Mouse (Mus musculus): ENCODE results near the gene Foxe1.

GRCm38 (mm10) chr4:46389612-46390341, 46.4 kb downstream of the Foxe1 start:
- TF ChIP-seq CTCF (IDR thresholded peaks at IDR 0.05; ENCODE audit: control insufficient read depth, insufficient read depth, insufficient replicate concordance, low read depth, low read length) (no peak), POLR2A (IDR thresholded peaks at IDR 0.05; ENCODE audit: control insufficient read depth, low read depth, low read length) (no peak)
